Mouse (Mus musculus): ENCODE results near the gene Zfp953. TPM values are rescaled to one million over a fixed set of nuclear protein-coding genes. Genes with fewer than 3 reads are reported as not detected.
"Not testable (repeated sequence)": the region's sequence is repeated elsewhere in the genome, so short reads cannot be mapped to it uniquely, and the experiment has no call there.

Zfp953 gene
- polyA plus RNA-seq (2015; fragmentation: Nextera tagmentation; extraction: Ambion mirVana), result 0.82 and 1.0 TPM in 2 replicates

- Histone ChIP-seq H3K9me3 (no peaks in the 10 kb centered on the region), H3K4me2 (peak within 1 kb of the TSS; percentile 84), H3K9ac (peak within 1 kb of the TSS; percentile 72), H3K36me3 (no peaks in the 10 kb centered on the region), H3K4me3 (peak within 1 kb of the TSS; percentile 76), H3K27ac (replicated peaks) (peak within 1 kb of the TSS; percentile 38; the same call in 1 of the 2 replicates), H3K27me3 (no peaks in the 10 kb centered on the region), H3K4me1 (replicated peaks) (peaks cover 13% of the 10 kb centered on the region)
- ATAC-seq (ENCODE audit: low read depth), result peak; percentile 96
- WGBS, result 0% methylated on average over 15 of the region's 15 CpGs
Measured at GRCm38 (mm10) chr13:67360131-67360744, at the start of gene Zfp953, which contains the start of gene Gm28044. Gene Zfp953, minus strand, starts transcription at chr13:67360605. Gene Gm28044, minus strand, starts transcription at chr13:67360536.

GRCm38 (mm10) chr13:67399183-67399903, 38.9 kb upstream of the Zfp953 start, which contains the start of gene Zfp429:
Gene Zfp429, minus strand, starts transcription at chr13:67399819.
- not testable (repeated sequence) for H3K36me3 ChIP-seq; H3K9me3 ChIP-seq; H3K4me1 ChIP-seq (replicated peaks); H3K27me3 ChIP-seq; H3K27ac ChIP-seq (replicated peaks)
- peak within 1 kb of the TSS; percentile 57 for H3K4me3 ChIP-seq
- ATAC-seq (ENCODE audit: low read depth), result peak; percentile 97
- 3% methylated on average over 16 of the region's 16 CpGs for WGBS
- H3K9ac ChIP-seq, result peak within 1 kb of the TSS; percentile 73
- peak within 1 kb of the TSS; percentile 69 for H3K4me2 ChIP-seq

- not testable (repeated sequence) for H3K36me3 ChIP-seq; H3K4me1 ChIP-seq (replicated peaks); H3K4me3 ChIP-seq; ATAC-seq (ENCODE audit: low read depth); H3K9ac ChIP-seq; H3K27ac ChIP-seq (replicated peaks); H3K9me3 ChIP-seq; H3K27me3 ChIP-seq; H3K4me2 ChIP-seq
- WGBS, result 60% methylated on average over 3 of the region's 3 CpGs
Measured at GRCm38 (mm10) chr13:67376255-67376654, 15.8 kb upstream of the Zfp953 start.

GRCm38 (mm10) chr13:67375050-67375911, 14.9 kb upstream of the Zfp953 start, which contains the start of the genes Gm28041 and Zfp456:
Gene Gm28041, minus strand, starts transcription at chr13:67375733.
Gene Zfp456, minus strand, starts transcription at chr13:67375810.
- Histone ChIP-seq H3K4me3 (peak within 1 kb of the TSS; percentile 39), H3K9ac (peak within 1 kb of the TSS; percentile 43; the same call in 1 of the 2 replicates), H3K4me2 (peak within 1 kb of the TSS; percentile 56)
- ATAC-seq (ENCODE audit: low read depth), result peak; percentile 92
- 24% methylated on average over 15 of the region's 15 CpGs for WGBS
- not testable (repeated sequence) for H3K4me1 ChIP-seq (replicated peaks); H3K27ac ChIP-seq (replicated peaks); H3K27me3 ChIP-seq; H3K36me3 ChIP-seq; H3K9me3 ChIP-seq

GRCm38 (mm10) chr13:67351854-67352253, 8.6 kb downstream of the Zfp953 start:
- Histone ChIP-seq H3K9me3 (no peaks in the 10 kb centered on the region), H3K36me3 (no peaks in the 10 kb centered on the region), H3K27me3 (no peaks in the 10 kb centered on the region), H3K27ac (replicated peaks) (no peak overlapping the region), H3K4me3 (no peak overlapping the region), H3K9ac (no peak overlapping the region), H3K4me1 (replicated peaks) (no peaks in the 10 kb centered on the region), H3K4me2 (no peak overlapping the region)
- ATAC-seq (ENCODE audit: low read depth), result no peak

- Histone ChIP-seq H3K27ac (replicated peaks) (no peak overlapping the region), H3K4me2 (no peak overlapping the region), H3K4me3 (no peak overlapping the region), H3K36me3 (peaks cover 11% of the 10 kb centered on the region; the same call in 1 of the 2 replicates), H3K9me3 (no peaks in the 10 kb centered on the region), H3K9ac (no peak overlapping the region), H3K4me1 (replicated peaks) (no peaks in the 10 kb centered on the region), H3K27me3 (no peaks in the 10 kb centered on the region)
- 93% methylated on average over 2 of the region's 2 CpGs for WGBS
- ATAC-seq (ENCODE audit: low read depth), result no peak
Measured at GRCm38 (mm10) chr13:67343422-67343821, 17.0 kb downstream of the Zfp953 start.

GRCm38 (mm10) chr13:67332877-67333276, 27.5 kb downstream of the Zfp953 start:
- Histone ChIP-seq H3K36me3 (no peaks in the 10 kb centered on the region), H3K9ac (peak overlapping the region; percentile 78), H3K27ac (replicated peaks) (no peak overlapping the region), H3K4me3 (peak overlapping the region; percentile 49), H3K9me3 (no peaks in the 10 kb centered on the region), H3K4me2 (peak overlapping the region; percentile 70), H3K4me1 (replicated peaks) (peaks cover 10% of the 10 kb centered on the region), H3K27me3 (no peaks in the 10 kb centered on the region)
- peak; percentile 58 for ATAC-seq (ENCODE audit: low read depth)
- 72% methylated on average over 1 of the region's 1 CpGs for WGBS

GRCm38 (mm10) chr13:67332019-67332724, 28.2 kb downstream of the Zfp953 start, which contains the start of gene Zfp595:
Gene Zfp595, minus strand, starts transcription at chr13:67332570.
- H3K4me3 ChIP-seq, result peak within 1 kb of the TSS; percentile 49
- peak; percentile 92 for ATAC-seq (ENCODE audit: low read depth)

GRCm38 (mm10) chr13:67306718-67307117, 53.7 kb downstream of the Zfp953 start:
- WGBS, result 33% methylated on average over 5 of the region's 5 CpGs
- peak overlapping the region; percentile 74 for H3K4me3 ChIP-seq
- peak overlapping the region; percentile 88 for H3K9ac ChIP-seq
- ATAC-seq (ENCODE audit: low read depth), result peak; percentile 81
- H3K36me3 ChIP-seq, result no peaks in the 10 kb centered on the region
- peaks cover 12% of the 10 kb centered on the region for H3K4me1 ChIP-seq (replicated peaks)
- H3K9me3 ChIP-seq, result no peaks in the 10 kb centered on the region
- H3K27me3 ChIP-seq, result no peaks in the 10 kb centered on the region
- H3K27ac ChIP-seq (replicated peaks), result peak overlapping the region; percentile 35; the same call in 1 of the 2 replicates
- peak overlapping the region; percentile 82 for H3K4me2 ChIP-seq

More at GRCm38 (mm10) chr13:67332019-67332724, 28.2 kb downstream of the Zfp953 start, which contains the start of gene Zfp595:
- H3K9ac ChIP-seq, result peak within 1 kb of the TSS; percentile 78
- H3K4me2 ChIP-seq, result peak within 1 kb of the TSS; percentile 70
- H3K27ac ChIP-seq (replicated peaks), result no peak within 1 kb of the TSS
- H3K9me3 ChIP-seq, result no peaks in the 10 kb centered on the region
- H3K4me1 ChIP-seq (replicated peaks), result peaks cover 10% of the 10 kb centered on the region
- H3K27me3 ChIP-seq, result no peaks in the 10 kb centered on the region
- WGBS, result 17% methylated on average over 17 of the region's 17 CpGs
- no peaks in the 10 kb centered on the region for H3K36me3 ChIP-seq

- peaks cover 12% of the 10 kb centered on the region for H3K4me1 ChIP-seq (replicated peaks)
- peak within 1 kb of the TSS; percentile 88 for H3K9ac ChIP-seq
- H3K4me3 ChIP-seq, result peak within 1 kb of the TSS; percentile 74
- no peaks in the 10 kb centered on the region for H3K9me3 ChIP-seq
- H3K36me3 ChIP-seq, result no peaks in the 10 kb centered on the region
- H3K4me2 ChIP-seq, result peak within 1 kb of the TSS; percentile 82
- ATAC-seq (ENCODE audit: low read depth), result peak; percentile 100
- H3K27me3 ChIP-seq, result no peaks in the 10 kb centered on the region
- 9% methylated on average over 16 of the region's 16 CpGs for WGBS
- peak within 1 kb of the TSS; percentile 38; the same call in 1 of the 2 replicates for H3K27ac ChIP-seq (replicated peaks)
Measured at GRCm38 (mm10) chr13:67305822-67306672, 54.4 kb downstream of the Zfp953 start, which contains the start of gene Zfp457. Gene Zfp457, minus strand, starts transcription at chr13:67306485.
